Mouse (Mus musculus): ENCODE data around the gene Tcp11l2. TPM values are rescaled to one million over a fixed set of nuclear protein-coding genes. Genes with fewer than 3 reads are reported as not detected.

Tcp11l2 gene
- total RNA-seq, 1 experiment from 2014 or later = 67.2 TPM

GRCm38 (mm10) chr10:84656618-84657017, 80.2 kb downstream of the Tcp11l2 start:
- peak; percentile 26 for DNase-seq

GRCm38 (mm10) chr10:84657437-84658087, 81.1 kb downstream of the Tcp11l2 start:
- no peak for DNase-seq

GRCm38 (mm10) chr10:84658088-84658848, 81.8 kb downstream of the Tcp11l2 start:
- DNase-seq = no peak

- DNase-seq = no peak
Measured at GRCm38 (mm10) chr10:84659281-84659680, 82.9 kb downstream of the Tcp11l2 start.

- DNase-seq = no peak
Measured at GRCm38 (mm10) chr10:84662138-84662537, 85.7 kb downstream of the Tcp11l2 start.

Other genes starting within 250 kb of the Tcp11l2 start
- 6.8 and 7.8 TPM in 2 replicates for gene Nuak1, start 136.0 kb upstream of the Tcp11l2 start, total RNA-seq (2021)
- gene Ckap4, start 42.6 kb upstream of the Tcp11l2 start, total RNA-seq (2021) = 47.2 and 49.3 TPM in 2 replicates
- 31.3 and 38.2 TPM in 2 replicates for gene Polr3b, start 45.7 kb downstream of the Tcp11l2 start, total RNA-seq (2021)
- gene Rfx4, start 179.4 kb downstream of the Tcp11l2 start, total RNA-seq (2021) = not detected in 2 replicates